Mouse (Mus musculus) cerebellum, adult 2 months (tissue): ENCODE results near the gene Enox1.

ENCODE experiments used
- CTCF ChIP-seq: fragments of 200-500 bp; IDR thresholded peaks from 2 replicates; pipeline ENCODE4 v1.5.1; 2011; ENCODE audit warnings: low read depth, mild to moderate bottlenecking, control low read depth, low read length, moderate library complexity, borderline replicate concordance; ENCODE audit not compliant: insufficient read depth
- POLR2A ChIP-seq: fragments of 200-500 bp; IDR thresholded peaks from 2 replicates; pipeline ENCODE4 v1.6.1; 2011; ENCODE audit warnings: low read length, control low read depth, borderline replicate concordance; ENCODE audit not compliant: insufficient read depth

- TF ChIP-seq CTCF, result no peak
- no peak for TF ChIP-seq POLR2A
These were observed 211.8 kb downstream of the Enox1 start for GRCm38 (mm10) chr14:77368411-77368810.
